Mouse (Mus musculus) bone marrow, adult 2 months (tissue): ENCODE measurements around the gene Rpl28.

Experiments used
- CTCF ChIP-seq: fragments of 200-500 bp; IDR thresholded peaks from 2 replicates; pipeline ENCODE4 v1.5.1; 2011; ENCODE audit warnings: low read length, control low read depth; ENCODE audit not compliant: control insufficient read depth, insufficient read depth
- POLR2A ChIP-seq: fragments of 200-500 bp; IDR thresholded peaks from 2 replicates; pipeline ENCODE4 v1.6.1; 2011; ENCODE audit warnings: low read depth, mild to moderate bottlenecking, control low read depth, low read length, borderline replicate concordance; ENCODE audit not compliant: control insufficient read depth

GRCm38 (mm10) chr7:4835631-4836327 is 43.1 kb downstream of the Rpl28 start:
- TF ChIP-seq POLR2A (no peak), CTCF (no peak)
